9 mouse cellular contexts compared by ENCODE assay signal in genomic region chr7:37768310-37768940, GRCm38 (mm10). TPM values are rescaled to one million over a fixed set of nuclear protein-coding genes. Genes with fewer than 3 reads are reported as not detected.
A peak's percentile ranks its signal among the peaks of the same experiment; 100 is the strongest.
DNase-seq lines count a peak whose midpoint lies in the region; ATAC-seq lines count a peak whose summit lies in the region.
"Had no signal": no experiment of that assay in that cellular context is flagged by ENCODE, and none has a peak within 500 bp of the region (broad histone marks: within the 10 kb centered on the region; RNA-seq: fewer than 3 reads in every experiment).

No protein-coding gene starts in this region.

- peak overlapping the region; percentile 57; the same call in 1 of the 2 replicates for H3K9ac ChIP-seq in kidney, embryonic 14.5 days (ENCODE audit: low read depth, low read length)
- H3K9ac ChIP-seq in embryonic facial prominence, embryonic 14.5 days (ENCODE audit: low read depth, low read length), result peak overlapping the region; percentile 63; the same call in 1 of the 2 replicates
- H3K9ac ChIP-seq in intestine, embryonic 15.5 days, result peak overlapping the region; percentile 49; the same call in 1 of the 2 replicates
- peak overlapping the region; percentile 72 for H3K9ac ChIP-seq in neural tube, embryonic 14.5 days (replicated peaks; ENCODE audit: low read depth, low read length)

- WGBS in kidney, embryonic 14.5 days, result 4% methylated on average over 10 of the region's 10 CpGs
- 20% methylated on average over 9 of the region's 10 CpGs for whole genome bisulfite sequencing in embryonic facial prominence, embryonic 14.5 days
- WGBS in intestine, embryonic 15.5 days, result 12% methylated on average over 10 of the region's 10 CpGs
- WGBS in neural tube, embryonic 14.5 days, result 4% methylated on average over 10 of the region's 10 CpGs

- no peak overlapping the region for H3K27ac ChIP-seq in kidney, embryonic 14.5 days (ENCODE audit: low read depth, low read length)
- H3K27ac ChIP-seq in embryonic facial prominence, embryonic 14.5 days (replicated peaks; ENCODE audit: low read depth, low read length), result no peak overlapping the region
- H3K27ac ChIP-seq in intestine, embryonic 15.5 days, result no peak overlapping the region
- peak overlapping the region; percentile 89; the same call in 1 of the 2 replicates for H3K27ac ChIP-seq in neural tube, embryonic 14.5 days (ENCODE audit: low read depth, low read length)

- H3K4me1 ChIP-seq in kidney, embryonic 14.5 days (ENCODE audit: control insufficient read depth, insufficient read depth, low read length), result peaks cover 5% of the 10 kb centered on the region; the same call in 1 of the 2 replicates
- H3K4me1 ChIP-seq in embryonic facial prominence, embryonic 14.5 days (ENCODE audit: control insufficient read depth, insufficient read depth, low read length), result peaks cover 6% of the 10 kb centered on the region; the same call in 1 of the 2 replicates
- H3K4me1 ChIP-seq in intestine, embryonic 15.5 days (replicated peaks), result peaks cover 20% of the 10 kb centered on the region
- H3K4me1 ChIP-seq in neural tube, embryonic 14.5 days (ENCODE audit: control insufficient read depth, insufficient read depth, low read length), result peaks cover 17% of the 10 kb centered on the region

- H3K4me3 ChIP-seq in kidney, embryonic 14.5 days (ENCODE audit: low read length), result peak overlapping the region; percentile 55
- H3K4me3 ChIP-seq in embryonic facial prominence, embryonic 14.5 days (ENCODE audit: low read depth, low read length), result peak overlapping the region; percentile 57
- peak overlapping the region; percentile 53 for H3K4me3 ChIP-seq in intestine, embryonic 15.5 days (replicated peaks)
- H3K4me3 ChIP-seq in neural tube, embryonic 14.5 days (ENCODE audit: low read depth, low read length), result peak overlapping the region; percentile 65
- H3K4me3 ChIP-seq: myocyte had no signal

- H3K27me3 ChIP-seq in kidney, embryonic 14.5 days (ENCODE audit: control insufficient read depth, insufficient read depth, low read length), result peaks cover 49% of the 10 kb centered on the region
- H3K27me3 ChIP-seq in embryonic facial prominence, embryonic 14.5 days (replicated peaks; ENCODE audit: control insufficient read depth, insufficient read depth, low read length), result peaks cover 73% of the 10 kb centered on the region
- H3K27me3 ChIP-seq in intestine, embryonic 15.5 days (replicated peaks), result peaks cover 62% of the 10 kb centered on the region
- no peaks in the 10 kb centered on the region for H3K27me3 ChIP-seq in neural tube, embryonic 14.5 days (ENCODE audit: control insufficient read depth, insufficient read depth, low read length)

- no peak for ATAC-seq in kidney, embryonic 14.5 days (ENCODE audit: low FRiP score, low TSS enrichment)
- ATAC-seq in embryonic facial prominence, embryonic 14.5 days (ENCODE audit: low read depth), result no peak
- ATAC-seq in intestine, embryonic 15.5 days, result no peak
- ATAC-seq in neural tube, embryonic 14.5 days (ENCODE audit: low read depth), result no peak

- no peak for DNase-seq in kidney, postnatal 36 days
- DNase-seq in embryonic facial prominence, embryonic 14.5 days (ENCODE audit: low spot score), result no peak
- DNase-seq in yolk sac, embryonic 10.5 days (ENCODE audit: low spot score), result no peak
- DNase-seq in layer of hippocampus, adult 8-10 months (ENCODE audit: low spot score in 2 of 2), result no peak
- DNase-seq in gastrocnemius, postnatal 14 days, result no peak

- H3K4me2 ChIP-seq in kidney, embryonic 14.5 days (replicated peaks; ENCODE audit: low read depth, low read length), result peak overlapping the region; percentile 95
- peak overlapping the region; percentile 99 for H3K4me2 ChIP-seq in embryonic facial prominence, embryonic 14.5 days (ENCODE audit: low read depth, low read length)
- H3K4me2 ChIP-seq in intestine, embryonic 15.5 days (replicated peaks), result peak overlapping the region; percentile 97
- peak overlapping the region; percentile 96 for H3K4me2 ChIP-seq in neural tube, embryonic 14.5 days (ENCODE audit: low read depth, low read length)

- no peaks in the 10 kb centered on the region for H3K36me3 ChIP-seq in kidney, embryonic 14.5 days (ENCODE audit: control insufficient read depth, insufficient read depth, low read length)
- no peaks in the 10 kb centered on the region for H3K36me3 ChIP-seq in embryonic facial prominence, embryonic 14.5 days (ENCODE audit: control insufficient read depth, insufficient read depth, low read length)
- H3K36me3 ChIP-seq in intestine, embryonic 15.5 days, result no peaks in the 10 kb centered on the region
- H3K36me3 ChIP-seq in neural tube, embryonic 14.5 days (ENCODE audit: control insufficient read depth, insufficient read depth, low read length), result no peaks in the 10 kb centered on the region

- H3K9me3 ChIP-seq in kidney, embryonic 14.5 days (ENCODE audit: control insufficient read depth, low read length), result no peaks in the 10 kb centered on the region
- no peaks in the 10 kb centered on the region for H3K9me3 ChIP-seq in embryonic facial prominence, embryonic 14.5 days (ENCODE audit: control insufficient read depth, low read length)
- H3K9me3 ChIP-seq in intestine, embryonic 15.5 days, result no peaks in the 10 kb centered on the region
- H3K9me3 ChIP-seq in neural tube, embryonic 14.5 days (ENCODE audit: control insufficient read depth, low read length), result no peaks in the 10 kb centered on the region

- intact Hi-C loops in gastrocnemius, postnatal 14 days (cut with DNase I; ENCODE audit: low total_unique reads), result no loop called here

RNA-seq across cellular contexts. Expression of gene Zfp536, which starts 5.0 kb away (rescaled TPM):
- polyA plus RNA-seq in kidney, embryonic 14.5 days (2014; fragmentation: Nextera tagmentation; extraction: Ambion mirVana), result 7.4 and 9.2 TPM in 2 replicates
- 7.2 and 7.7 TPM in 2 replicates for polyA plus RNA-seq in embryonic facial prominence, embryonic 14.5 days (2014; fragmentation: Nextera tagmentation; extraction: Ambion mirVana)
- 9.4 and 10.0 TPM in 2 replicates for polyA plus RNA-seq in intestine, embryonic 15.5 days (2015; fragmentation: Nextera tagmentation; extraction: Ambion mirVana)
- polyA plus RNA-seq in neural tube, embryonic 14.5 days (2014; fragmentation: Nextera tagmentation; extraction: Ambion mirVana), result 45.7 and 54.9 TPM in 2 replicates
- 10 to 100 TPM; 48.4 to 50.9 (median 49.8) TPM for total RNA-seq in layer of hippocampus, adult 8-10 months (2022)
- 1 to 10 TPM; 2.2 to 2.7 TPM for total RNA-seq in gastrocnemius, postnatal 14 days (2021)
- polyA plus RNA-seq: myocyte had no signal
